Mouse (Mus musculus) MEL (cell line): ENCODE measurements at regions not wholly inside any gene's neighbourhood (a gene's known extent, or its start where the extent isn't known, plus 50 kb on each side); places are given as distances from the start of the nearest gene placed in this dataset.

ENCODE experiments used
- DNase-seq: peaks from one replicate; pipeline ENCODE4 v3.0.0; 2011; ENCODE audit warnings: low read depth, low spot score
- H3K27ac ChIP-seq: 2 replicates; pipeline ENCODE4 v1.5.1; 2012; ENCODE audit warnings: low read depth, mild to moderate bottlenecking, control low read depth, low read length, moderate library complexity; ENCODE audit not compliant: control insufficient read depth
- H3K27me3 ChIP-seq, 2 experiments: fragments of 150-350 bp in 1 of 2; sonication (generic) in 1 of 2; 2 replicates each; pipeline ENCODE4 v1.6.1; 2012; ENCODE audit warnings: low read length in 2 of 2, mild to moderate bottlenecking in 2 of 2, improper control_type of control experiment in 1 of 2, moderate library complexity in 1 of 2; ENCODE audit not compliant: insufficient read depth in 2 of 2, control insufficient read depth in 1 of 2
- H3K36me3 ChIP-seq, 2 experiments: 2 replicates each; pipeline ENCODE4 v1.6.1; 2012 to 2014; ENCODE audit warnings: low read length in 2 of 2, improper control_type of control experiment in 1 of 2, inconsistent platforms in 1 of 2, mild to moderate bottlenecking in 1 of 2; ENCODE audit not compliant: insufficient read depth in 2 of 2, control insufficient read depth in 1 of 2
- H3K4me1 ChIP-seq, 2 experiments: fragments of 150-350 bp in 1 of 2; sonication (generic) in 1 of 2; 2 replicates each; pipeline ENCODE4 v1.6.1; 2012; ENCODE audit warnings: low read length in 2 of 2, improper control_type of control experiment in 1 of 2, mild to moderate bottlenecking in 1 of 2; ENCODE audit not compliant: insufficient read depth in 2 of 2, control insufficient read depth in 1 of 2
- H3K4me3 ChIP-seq, 2 experiments: fragments of 150-350 bp in 1 of 2; sonication (generic) in 1 of 2; 2 replicates each; pipeline ENCODE4 v1.5.1; 2012; ENCODE audit warnings: low read depth in 2 of 2, low read length in 2 of 2, mild to moderate bottlenecking in 2 of 2, moderate library complexity in 2 of 2, control low read depth in 1 of 2, improper control_type of control experiment in 1 of 2; ENCODE audit not compliant: control insufficient read depth in 1 of 2, insufficient read depth in 1 of 2
- H3K79me2 ChIP-seq: 2 replicates; pipeline ENCODE4 v1.6.1; 2012; ENCODE audit warnings: mild to moderate bottlenecking, low read length, moderate library complexity; ENCODE audit not compliant: control insufficient read depth, poor library complexity, insufficient read depth
- H3K9ac ChIP-seq: 2 replicates; pipeline ENCODE4 v1.6.1; 2012; ENCODE audit warnings: low read depth, mild to moderate bottlenecking, control low read depth, low read length, moderate library complexity; ENCODE audit not compliant: control insufficient read depth, poor library complexity, severe bottlenecking
- H3K9me3 ChIP-seq: fragments of 150-350 bp; sonication (generic); replicated peaks from 2 replicates; pipeline ENCODE4 v1.6.1; 2012; ENCODE audit warnings: mild to moderate bottlenecking, low read length, improper control_type of control experiment, moderate library complexity; ENCODE audit not compliant: insufficient read depth
- CTCF ChIP-seq, 3 experiments: IDR thresholded peaks in 2 of 3; conservative IDR thresholded peaks in 1 of 3; 2 replicates each; pipeline ENCODE4 v1.5.1; 2011 to 2012; ENCODE audit warnings: low read length in 3 of 3, low read depth in 2 of 3, mild to moderate bottlenecking in 2 of 3, improper control_type of control experiment in 1 of 3, inconsistent platforms in 1 of 3, mixed read lengths in 1 of 3, moderate library complexity in 1 of 3; ENCODE audit not compliant: control insufficient read depth in 1 of 3, insufficient read depth in 1 of 3, poor library complexity in 1 of 3, severe bottlenecking in 1 of 3
- E2F4 ChIP-seq: IDR thresholded peaks from 2 replicates; pipeline ENCODE4 v1.6.1; 2011; ENCODE audit warnings: low read depth, low read length, improper control_type of control experiment, borderline replicate concordance
- EP300 ChIP-seq, 2 experiments: IDR thresholded peaks; 2 replicates each; pipeline ENCODE4 v1.6.1; 2011; ENCODE audit warnings: improper control_type of control experiment in 2 of 2, low read length in 2 of 2, low read depth in 1 of 2, mild to moderate bottlenecking in 1 of 2
- GABPA ChIP-seq: IDR thresholded peaks from 2 replicates; pipeline ENCODE4 v1.6.1; 2012; ENCODE audit warnings: low read depth, mild to moderate bottlenecking, inconsistent platforms, low read length, improper control_type of control experiment, moderate library complexity
- GATA1 ChIP-seq: IDR thresholded peaks from 2 replicates; pipeline ENCODE4 v1.6.1; 2011; ENCODE audit warnings: low read depth, low read length, improper control_type of control experiment
- HCFC1 ChIP-seq: IDR thresholded peaks from 2 replicates; pipeline ENCODE4 v1.6.1; 2012; ENCODE audit warnings: low read depth, mild to moderate bottlenecking, inconsistent platforms, low read length, improper control_type of control experiment, moderate library complexity
- KAT2A ChIP-seq: conservative IDR thresholded peaks from 2 replicates; pipeline ENCODE4 v1.6.1; 2012; ENCODE audit warnings: low read depth, low read length, improper control_type of control experiment, inconsistent platforms
- MAZ ChIP-seq: IDR thresholded peaks from 2 replicates; pipeline ENCODE4 v1.6.1; 2012; ENCODE audit warnings: low read depth, mild to moderate bottlenecking, inconsistent platforms, low read length, improper control_type of control experiment
- MEF2A ChIP-seq: IDR thresholded peaks from 2 replicates; pipeline ENCODE4 v1.6.1; 2014; ENCODE audit warnings: low read depth, mild to moderate bottlenecking, inconsistent platforms, low read length, improper control_type of control experiment; ENCODE audit not compliant: poor library complexity, insufficient replicate concordance, severe bottlenecking; ENCODE audit errors: extremely low read depth
- MXI1 ChIP-seq: IDR thresholded peaks from 2 replicates; pipeline ENCODE4 v1.6.1; 2011; ENCODE audit warnings: mild to moderate bottlenecking, low read depth, low read length, improper control_type of control experiment
- MYB ChIP-seq: IDR thresholded peaks from 2 replicates; pipeline ENCODE4 v1.6.1; 2011; ENCODE audit warnings: mild to moderate bottlenecking, low read depth, low read length, improper control_type of control experiment
- NELFE ChIP-seq: IDR thresholded peaks from 2 replicates; pipeline ENCODE4 v1.6.1; 2011; ENCODE audit warnings: low read depth, low read length, improper control_type of control experiment
- POLR2A ChIP-seq, 2 experiments: IDR thresholded peaks; 2 replicates each; pipeline ENCODE4 v1.6.1; 2011 to 2012; ENCODE audit warnings: low read length in 2 of 2, mild to moderate bottlenecking in 2 of 2, control low read depth in 1 of 2, improper control_type of control experiment in 1 of 2, low read depth in 1 of 2, moderate library complexity in 1 of 2; ENCODE audit not compliant: control insufficient read depth in 1 of 2, insufficient read depth in 1 of 2, poor library complexity in 1 of 2
- RAD21 ChIP-seq: IDR thresholded peaks from 2 replicates; pipeline ENCODE4 v1.6.1; 2011; ENCODE audit warnings: mild to moderate bottlenecking, low read depth, low read length, improper control_type of control experiment
- RCOR1 ChIP-seq: IDR thresholded peaks from 2 replicates; pipeline ENCODE4 v1.6.1; 2012; ENCODE audit warnings: low read depth, mild to moderate bottlenecking, inconsistent platforms, low read length, improper control_type of control experiment
- SIN3A ChIP-seq: IDR thresholded peaks from 2 replicates; pipeline ENCODE4 v1.6.1; 2012; ENCODE audit warnings: low read length, improper control_type of control experiment, inconsistent platforms
- TAL1 ChIP-seq: IDR thresholded peaks from 2 replicates; pipeline ENCODE4 v1.6.1; 2012; ENCODE audit warnings: mild to moderate bottlenecking, inconsistent platforms, low read length, moderate library complexity, mixed read lengths
- USF1 ChIP-seq: IDR thresholded peaks from 2 replicates; pipeline ENCODE4 v1.6.1; 2014; ENCODE audit warnings: low read depth, mild to moderate bottlenecking, inconsistent platforms, low read length, improper control_type of control experiment, moderate library complexity
- USF2 ChIP-seq, 2 experiments: IDR thresholded peaks; 2 replicates each; pipeline ENCODE4 v1.6.1; 2011 to 2012; ENCODE audit warnings: improper control_type of control experiment in 2 of 2, low read length in 2 of 2, borderline replicate concordance in 1 of 2, inconsistent platforms in 1 of 2, low read depth in 1 of 2, mild to moderate bottlenecking in 1 of 2; ENCODE audit not compliant: insufficient read depth in 1 of 2
- ZC3H11A ChIP-seq: IDR thresholded peaks from 2 replicates; pipeline ENCODE4 v1.6.1; 2012; ENCODE audit warnings: low read depth, mild to moderate bottlenecking, inconsistent platforms, low read length, improper control_type of control experiment

GRCm38 (mm10) chrX:134873651-134874050 lies 64.6 kb upstream of the Armcx2 start:
- Histone ChIP-seq H3K79me2 (no peaks in the 10 kb centered on the region), H3K9me3 (no peaks in the 10 kb centered on the region), H3K4me1 (no peaks in the 10 kb centered on the region), H3K27ac (no peak overlapping the region), H3K9ac (no peak overlapping the region), H3K36me3 (no peaks in the 10 kb centered on the region), H3K4me3 (no peak overlapping the region), H3K27me3 (peaks cover 13 to 26% of the 10 kb centered on the region in 2 experiments)
- TF ChIP-seq E2F4 (no peak), TAL1 (no peak), HCFC1 (no peak), EP300 (IDR thresholded peaks at IDR 0.05; ENCODE audit: low read depth in 1 of 2, low read length in 2 of 2) (no peak), NELFE (no peak), POLR2A (IDR thresholded peaks at IDR 0.05; ENCODE audit: control insufficient read depth in 1 of 2, insufficient read depth in 1 of 2, low read depth in 1 of 2, low read length in 2 of 2, poor library complexity in 1 of 2) (no peak), RAD21 (no peak), CTCF (IDR thresholded peaks at IDR 0.05 in 2 of 3, conservative IDR thresholded peaks at IDR 0.05 in 1 of 3; ENCODE audit: control insufficient read depth in 1 of 3, insufficient read depth in 1 of 3, low read depth in 2 of 3, low read length in 3 of 3, poor library complexity in 1 of 3, severe bottlenecking in 1 of 3) (no peak), MYB (no peak), MEF2A (no peak), USF2 (IDR thresholded peaks at IDR 0.05; ENCODE audit: borderline replicate concordance in 1 of 2, insufficient read depth in 1 of 2, low read depth in 1 of 2, low read length in 2 of 2) (no peak), GABPA (no peak), RCOR1 (no peak), USF1 (no peak), MXI1 (no peak), KAT2A (no peak), SIN3A (no peak)
- no peak for DNase-seq

GRCm38 (mm10) chrX:134861641-134862040 lies 52.6 kb upstream of the Armcx2 start:
- peaks cover 0 to 7% of the 10 kb centered on the region in 2 experiments for H3K27me3 ChIP-seq

More at GRCm38 (mm10) chrX:134861641-134862040, 52.6 kb upstream of the Armcx2 start:
- Histone ChIP-seq H3K9ac (no peak overlapping the region), H3K36me3 (peaks cover 0 to 7% of the 10 kb centered on the region in 2 experiments; a peak in 2 of 4 replicates), H3K4me3 (no peak overlapping the region), H3K9me3 (no peaks in the 10 kb centered on the region), H3K79me2 (no peaks in the 10 kb centered on the region), H3K27ac (no peak overlapping the region), H3K4me1 (no peaks in the 10 kb centered on the region)
- DNase-seq, result peak; percentile 60
- TF ChIP-seq ZC3H11A (no peak), GATA1 (peak; percentile 42; the same call in 1 of the 2 replicates), MAZ (no peak)
